Mouse (Mus musculus) hindbrain, embryonic 16.5 days (tissue): Measurements from ENCODE around the gene Tldc1. TPM values are rescaled to one million over a fixed set of nuclear protein-coding genes. Genes with fewer than 3 reads are reported as not detected.

Experiments used
- polyA plus RNA-seq: library from polyadenylated mRNA; unstranded; fragments of >200 nt; fragmentation: Nextera tagmentation; extraction: Ambion mirVana; gene quantifications from 2 replicates; pipeline ENCODE4 v1.2.1, GENCODE M21; 2015

Tldc1 gene
- polyA plus RNA-seq, 1 experiment from 2014 or later = 11.4 TPM

Other genes with a start within 250 kb of the Tldc1 start
- 46.3 and 55.0 TPM in 2 replicates for gene Mbtps1, start 219.7 kb downstream of the Tldc1 start, polyA plus RNA-seq
- gene Hsdl1, start 203.2 kb downstream of the Tldc1 start, polyA plus RNA-seq = 161 and 169 TPM in 2 replicates
- gene Dnaaf1, start 203.2 kb downstream of the Tldc1 start, polyA plus RNA-seq = 0.61 and 0.69 TPM in 2 replicates
- 13.0 and 15.2 TPM in 2 replicates for gene Taf1c, start 173.2 kb downstream of the Tldc1 start, polyA plus RNA-seq
- 0.23 and 0.29 TPM in 2 replicates for gene Adad2, start 165.7 kb downstream of the Tldc1 start, polyA plus RNA-seq
- gene Kcng4, start 142.7 kb downstream of the Tldc1 start, polyA plus RNA-seq = 0.13 and 0.14 TPM in 2 replicates
- 7.1 and 8.3 TPM in 2 replicates for gene Wfdc1, start 112.1 kb downstream of the Tldc1 start, polyA plus RNA-seq
- 0.49 and 0.75 TPM in 2 replicates for gene Atp2c2, start 78.4 kb downstream of the Tldc1 start, polyA plus RNA-seq
- gene Cotl1, start 62.1 kb upstream of the Tldc1 start, polyA plus RNA-seq = 112 and 127 TPM in 2 replicates
- gene Klhl36, start 83.8 kb upstream of the Tldc1 start, polyA plus RNA-seq = 20.3 and 20.5 TPM in 2 replicates
- 120 and 152 TPM in 2 replicates for gene Usp10, start 131.9 kb upstream of the Tldc1 start, polyA plus RNA-seq
- 9.8 and 12.4 TPM in 2 replicates for gene Gm20388, start 132.4 kb upstream of the Tldc1 start, polyA plus RNA-seq
- 2.7 and 3.1 TPM in 2 replicates for gene Crispld2, start 214.0 kb upstream of the Tldc1 start, polyA plus RNA-seq